Mouse (Mus musculus): ENCODE data around the gene Wdr92. TPM values are rescaled to one million over a fixed set of nuclear protein-coding genes. Genes with fewer than 3 reads are reported as not detected.
A peak's percentile ranks its signal among the peaks of the same experiment; 100 is the strongest.
"Not testable (repeated sequence)": the region's sequence is repeated elsewhere in the genome, so short reads cannot be mapped to it uniquely, and the experiment has no call there.

Wdr92 gene
- polyA plus RNA-seq, 1 experiment from 2014 or later, result 7.9 TPM

DNA sequence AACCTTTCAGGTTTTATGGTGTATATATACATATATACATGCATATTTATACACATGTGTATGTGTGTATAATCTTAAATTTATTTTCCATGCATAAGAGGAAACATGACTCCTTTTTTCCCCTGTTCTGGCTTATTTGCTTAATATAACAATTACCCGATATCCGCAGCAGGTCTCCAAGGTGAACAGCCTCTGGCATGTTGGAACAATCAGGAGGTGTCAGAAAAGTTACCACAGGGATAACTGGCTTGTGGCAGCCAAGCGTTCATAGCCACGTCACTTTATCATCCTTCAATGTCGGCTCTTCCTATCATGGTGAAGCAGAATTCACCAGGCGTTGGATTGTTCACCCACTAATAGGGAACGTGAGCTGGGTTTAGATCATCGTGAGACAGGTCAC is 39.2 kb downstream of the Wdr92 start:
- ATAC-seq (ENCODE audit: low read depth), result no peak
- Histone ChIP-seq H3K9me3 (replicated peaks; ENCODE audit: control insufficient read depth, low read length) (no peaks in the 10 kb centered on the region), H3K9ac (ENCODE audit: low read depth, low read length) (no peak overlapping the region), H3K4me1 (ENCODE audit: control insufficient read depth, low read depth, low read length) (no peaks in the 10 kb centered on the region), H3K27me3 (ENCODE audit: control insufficient read depth, insufficient read depth, low read depth, low read length) (no peaks in the 10 kb centered on the region), H3K27ac (ENCODE audit: low read length) (no peak overlapping the region), H3K36me3 (ENCODE audit: control insufficient read depth, insufficient read depth) (peaks cover 5% of the 10 kb centered on the region; the same call in 1 of the 2 replicates), H3K4me2 (ENCODE audit: low read depth, low read length) (no peak overlapping the region), H3K4me3 (ENCODE audit: low read depth, low read length) (no peak overlapping the region)
- WGBS (ENCODE audit: insufficient replicate concordance), result 81% methylated on average over 8 of the region's 8 CpGs

DNA sequence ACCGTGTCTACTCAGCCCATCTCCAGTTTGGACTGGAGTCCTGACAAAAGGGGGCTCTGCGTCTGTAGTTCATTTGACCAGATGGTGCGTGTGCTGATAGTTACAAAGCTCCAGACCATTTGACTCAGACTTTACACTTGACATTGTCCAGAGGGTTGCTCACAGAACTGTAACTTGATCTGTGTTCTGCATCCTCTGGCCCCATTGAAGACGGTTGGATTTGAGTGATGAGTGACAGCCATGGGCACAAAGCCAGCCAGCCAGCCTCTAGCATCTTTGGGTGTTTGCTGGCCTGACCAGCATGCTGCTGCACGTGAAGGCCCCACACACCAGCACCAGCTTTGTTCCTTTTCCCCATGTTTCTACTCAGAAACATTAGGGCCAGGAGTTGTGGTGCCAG is 50.9 kb downstream of the Wdr92 start:
- Histone ChIP-seq H3K9ac (ENCODE audit: low read depth, low read length) (no peak overlapping the region), H3K9me3 (replicated peaks; ENCODE audit: control insufficient read depth, low read length) (no peaks in the 10 kb centered on the region), H3K4me2 (ENCODE audit: low read depth, low read length) (no peak overlapping the region), H3K27ac (ENCODE audit: low read length) (no peak overlapping the region), H3K36me3 (ENCODE audit: control insufficient read depth, insufficient read depth) (peaks cover 8% of the 10 kb centered on the region), H3K4me3 (ENCODE audit: low read depth, low read length) (no peak overlapping the region), H3K27me3 (ENCODE audit: control insufficient read depth, insufficient read depth, low read depth, low read length) (no peaks in the 10 kb centered on the region), H3K4me1 (ENCODE audit: control insufficient read depth, low read depth, low read length) (no peaks in the 10 kb centered on the region; the same call in 1 of the 2 replicates)
- no peak for ATAC-seq (ENCODE audit: low read depth)
- 74% methylated on average over 5 of the region's 5 CpGs for WGBS (ENCODE audit: insufficient replicate concordance)

DNA sequence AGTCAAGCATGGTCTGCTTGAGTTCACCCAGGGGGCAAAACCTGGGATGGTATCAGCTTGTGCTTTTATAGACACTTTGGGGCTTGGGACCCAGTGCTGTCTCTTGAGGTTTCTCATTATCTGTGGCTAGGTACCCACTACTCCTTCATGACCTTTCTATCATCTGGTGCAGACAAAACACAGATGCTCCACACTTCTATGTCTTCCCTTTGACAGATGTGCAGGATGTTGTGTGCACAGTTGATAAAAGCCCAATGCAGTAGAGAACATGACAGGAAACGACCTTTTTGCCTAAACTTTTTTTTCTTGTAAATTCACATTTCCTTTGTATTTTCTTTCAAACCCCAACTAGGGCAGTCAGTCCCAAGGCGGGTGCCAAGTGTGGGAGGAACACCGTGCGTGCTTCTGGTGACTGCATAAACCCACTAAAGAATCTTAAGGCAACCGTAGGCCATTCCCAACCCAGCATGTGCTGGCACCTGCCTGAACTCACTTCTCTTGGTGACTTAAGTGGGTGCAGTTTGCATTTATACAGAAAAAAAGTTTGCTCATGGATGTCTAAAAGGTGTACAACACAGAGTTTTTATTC is 54.6 kb downstream of the Wdr92 start:
- Histone ChIP-seq H3K4me1 (ENCODE audit: control insufficient read depth, low read depth, low read length) (no peaks in the 10 kb centered on the region; the same call in 1 of the 2 replicates), H3K36me3 (ENCODE audit: control insufficient read depth, insufficient read depth) (peaks cover 4% of the 10 kb centered on the region; the same call in 1 of the 2 replicates), H3K4me2 (ENCODE audit: low read depth, low read length) (no peak overlapping the region), H3K4me3 (ENCODE audit: low read depth, low read length) (no peak overlapping the region), H3K27me3 (ENCODE audit: control insufficient read depth, insufficient read depth, low read depth, low read length) (no peaks in the 10 kb centered on the region), H3K27ac (ENCODE audit: low read length) (no peak overlapping the region), H3K9me3 (replicated peaks; ENCODE audit: control insufficient read depth, low read length) (no peaks in the 10 kb centered on the region), H3K9ac (ENCODE audit: low read depth, low read length) (no peak overlapping the region)
- ATAC-seq (ENCODE audit: low read depth), result peak; percentile 55
- WGBS (ENCODE audit: insufficient replicate concordance), result 20% methylated on average over 5 of the region's 5 CpGs

DNA sequence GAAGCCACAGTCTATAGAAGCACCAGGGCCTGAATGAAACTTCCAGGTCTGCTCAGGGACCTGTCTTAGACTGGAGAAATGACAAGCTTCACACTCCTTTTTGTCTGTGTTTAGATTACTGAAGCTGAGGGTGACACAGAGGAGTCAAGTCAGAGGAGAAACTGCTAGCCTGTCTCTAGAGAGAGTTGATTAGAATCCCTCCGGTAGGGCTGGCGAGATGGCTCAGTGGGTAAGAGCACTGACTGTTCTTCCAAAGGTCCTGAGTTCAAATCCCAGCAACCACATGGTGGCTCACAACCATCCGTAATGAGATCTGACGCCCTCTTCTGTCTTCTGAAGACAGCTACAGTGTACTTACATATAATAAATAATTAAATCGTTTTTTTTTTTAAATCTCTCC is 56.7 kb downstream of the Wdr92 start:
- H3K27me3 ChIP-seq (ENCODE audit: control insufficient read depth, insufficient read depth, low read depth, low read length); H3K27ac ChIP-seq (ENCODE audit: low read length); H3K4me3 ChIP-seq (ENCODE audit: low read depth, low read length); H3K4me1 ChIP-seq (ENCODE audit: control insufficient read depth, low read depth, low read length); H3K36me3 ChIP-seq (ENCODE audit: control insufficient read depth, insufficient read depth); H3K9ac ChIP-seq (ENCODE audit: low read depth, low read length); H3K9me3 ChIP-seq (replicated peaks; ENCODE audit: control insufficient read depth, low read length); H3K4me2 ChIP-seq (ENCODE audit: low read depth, low read length); ATAC-seq (ENCODE audit: low read depth): not testable (repeated sequence)
- 70% methylated on average over 5 of the region's 5 CpGs for WGBS (ENCODE audit: insufficient replicate concordance)

DNA sequence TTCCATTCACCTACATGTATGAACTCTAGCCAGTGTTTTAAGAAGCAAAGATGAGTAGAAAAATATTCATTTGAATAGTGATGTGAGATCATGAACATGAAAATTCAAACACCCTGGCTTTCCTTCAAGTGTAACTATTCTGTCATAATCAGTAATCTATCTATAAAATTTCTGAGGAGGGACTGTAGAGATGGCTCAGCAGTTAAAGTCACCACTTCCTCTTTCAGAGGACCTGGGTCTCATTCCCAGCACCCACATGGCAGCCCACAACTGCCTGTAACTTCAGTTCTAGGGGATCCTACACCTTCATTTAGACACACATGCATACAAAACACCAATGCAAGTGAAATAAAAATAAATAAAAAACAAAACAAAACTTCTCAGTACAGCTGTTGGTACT is 66.8 kb downstream of the Wdr92 start:
- Histone ChIP-seq H3K9me3 (replicated peaks; ENCODE audit: control insufficient read depth, low read length) (no peaks in the 10 kb centered on the region), H3K4me3 (ENCODE audit: low read depth, low read length) (no peak overlapping the region), H3K27me3 (ENCODE audit: control insufficient read depth, insufficient read depth, low read depth, low read length) (no peaks in the 10 kb centered on the region), H3K4me1 (ENCODE audit: control insufficient read depth, low read depth, low read length) (no peaks in the 10 kb centered on the region), H3K9ac (ENCODE audit: low read depth, low read length) (no peak overlapping the region), H3K4me2 (ENCODE audit: low read depth, low read length) (no peak overlapping the region), H3K36me3 (ENCODE audit: control insufficient read depth, insufficient read depth) (no peaks in the 10 kb centered on the region), H3K27ac (ENCODE audit: low read length) (no peak overlapping the region)
- ATAC-seq (ENCODE audit: low read depth), result no peak

DNA sequence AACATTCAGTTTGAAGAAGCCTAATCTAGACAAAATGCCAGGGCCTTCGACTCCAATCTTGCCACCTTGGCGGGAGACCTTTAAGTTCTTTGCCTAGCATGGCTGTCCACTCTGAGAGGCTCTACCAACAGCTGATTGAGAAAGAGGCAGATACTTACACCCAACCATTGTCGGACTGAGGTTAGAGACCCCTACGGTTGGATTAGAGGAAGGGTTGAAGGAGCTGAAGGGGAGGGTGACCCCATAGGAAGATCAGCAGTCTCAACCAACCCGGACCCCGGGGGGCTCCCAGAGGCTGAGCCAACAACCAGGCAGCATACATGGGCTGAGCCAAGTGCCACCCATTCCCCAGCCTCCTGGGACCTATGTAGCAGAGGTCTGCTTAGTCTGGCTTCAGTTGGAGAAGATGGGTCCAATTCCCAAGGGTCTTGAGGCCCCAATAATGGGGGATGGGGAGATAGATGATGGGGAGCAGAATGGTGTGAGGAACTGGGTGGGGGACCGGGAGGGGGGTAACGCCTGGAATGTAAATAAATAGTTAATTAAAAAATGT is 75.0 kb downstream of the Wdr92 start:
- ATAC-seq (ENCODE audit: low read depth), result peak; percentile 40; the same call in 1 of the 2 replicates
- H3K27me3 ChIP-seq (ENCODE audit: control insufficient read depth, insufficient read depth, low read depth, low read length), result no peaks in the 10 kb centered on the region
- H3K27ac ChIP-seq (ENCODE audit: low read length), result no peak overlapping the region
- H3K4me2 ChIP-seq (ENCODE audit: low read depth, low read length), result peak overlapping the region; percentile 78
- H3K4me3 ChIP-seq (ENCODE audit: low read depth, low read length), result peak overlapping the region; percentile 95
- H3K9ac ChIP-seq (ENCODE audit: low read depth, low read length), result peak overlapping the region; percentile 86
- peaks cover 3% of the 10 kb centered on the region for H3K4me1 ChIP-seq (ENCODE audit: control insufficient read depth, low read depth, low read length)
- H3K36me3 ChIP-seq (ENCODE audit: control insufficient read depth, insufficient read depth), result no peaks in the 10 kb centered on the region
- 48% methylated on average over 8 of the region's 8 CpGs for WGBS (ENCODE audit: insufficient replicate concordance)
- H3K9me3 ChIP-seq (replicated peaks; ENCODE audit: control insufficient read depth, low read length), result no peaks in the 10 kb centered on the region

DNA sequence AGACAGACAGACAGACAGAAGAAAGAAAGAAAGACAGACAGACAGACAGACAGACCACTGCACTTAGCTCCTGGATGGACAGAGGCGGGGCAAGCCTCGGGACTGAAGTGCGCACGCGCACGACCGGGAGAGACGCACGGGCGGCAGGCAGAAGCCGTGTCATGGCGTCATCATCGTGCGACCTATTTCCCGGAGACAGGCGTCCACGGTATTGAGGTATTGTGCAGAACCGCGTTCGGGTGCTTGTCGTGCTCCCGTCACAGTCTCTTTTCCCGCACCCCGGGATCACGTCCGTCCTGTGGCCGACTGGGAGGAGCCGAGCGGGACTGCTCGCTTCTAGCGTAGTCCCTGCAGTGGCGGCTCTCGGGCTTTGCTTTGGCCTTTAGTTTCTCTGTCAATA is 75.5 kb downstream of the Wdr92 start, which contains the start of gene C1d:
C1d (plus strand) TSS at position 137 of the 400 bp plus-strand sequence.
- WGBS (ENCODE audit: insufficient replicate concordance), result under 1% methylated on average over 33 of the region's 33 CpGs
- Histone ChIP-seq H3K4me2 (ENCODE audit: low read depth, low read length) (peak within 1 kb of the TSS; percentile 78), H3K9me3 (replicated peaks; ENCODE audit: control insufficient read depth, low read length) (no peaks in the 10 kb centered on the region), H3K36me3 (ENCODE audit: control insufficient read depth, insufficient read depth) (no peaks in the 10 kb centered on the region), H3K27ac (ENCODE audit: low read length) (peak within 1 kb of the TSS; percentile 91), H3K4me3 (ENCODE audit: low read depth, low read length) (peak within 1 kb of the TSS; percentile 95), H3K9ac (ENCODE audit: low read depth, low read length) (peak within 1 kb of the TSS; percentile 86), H3K27me3 (ENCODE audit: control insufficient read depth, insufficient read depth, low read depth, low read length) (no peaks in the 10 kb centered on the region), H3K4me1 (ENCODE audit: control insufficient read depth, low read depth, low read length) (peaks cover 3% of the 10 kb centered on the region)
- ATAC-seq (ENCODE audit: low read depth), result peak; percentile 96

DNA sequence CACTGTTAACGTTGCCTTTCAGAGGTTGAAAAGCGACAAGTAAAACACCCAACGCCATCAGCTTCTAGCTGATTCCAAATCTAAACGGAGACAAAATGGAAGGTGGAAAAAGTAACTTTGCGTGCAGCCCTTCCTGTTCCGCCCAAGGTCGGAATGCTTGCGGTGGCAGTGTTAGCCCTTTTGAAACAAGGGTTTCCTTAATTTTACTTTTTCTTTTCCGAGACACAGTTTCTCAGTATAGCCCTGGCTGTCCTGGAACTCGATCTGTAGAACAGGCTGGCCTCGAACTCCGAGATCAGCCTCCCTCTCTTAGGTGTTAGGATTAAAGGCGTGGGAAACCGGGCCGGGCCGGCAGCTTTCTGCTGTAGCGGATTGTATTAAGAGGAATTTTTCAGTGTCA is 76.0 kb downstream of the Wdr92 start:
- ATAC-seq (ENCODE audit: low read depth), result peak; percentile 26
- under 1% methylated on average over 17 of the region's 17 CpGs for WGBS (ENCODE audit: insufficient replicate concordance)
- H3K4me2 ChIP-seq (ENCODE audit: low read depth, low read length), result peak overlapping the region; percentile 78
- H3K27me3 ChIP-seq (ENCODE audit: control insufficient read depth, insufficient read depth, low read depth, low read length), result no peaks in the 10 kb centered on the region
- no peaks in the 10 kb centered on the region for H3K36me3 ChIP-seq (ENCODE audit: control insufficient read depth, insufficient read depth)
- peaks cover 3% of the 10 kb centered on the region for H3K4me1 ChIP-seq (ENCODE audit: control insufficient read depth, low read depth, low read length)
- no peaks in the 10 kb centered on the region for H3K9me3 ChIP-seq (replicated peaks; ENCODE audit: control insufficient read depth, low read length)
- peak overlapping the region; percentile 91 for H3K27ac ChIP-seq (ENCODE audit: low read length)
- H3K4me3 ChIP-seq (ENCODE audit: low read depth, low read length), result peak overlapping the region; percentile 95
- H3K9ac ChIP-seq (ENCODE audit: low read depth, low read length), result peak overlapping the region; percentile 86

DNA sequence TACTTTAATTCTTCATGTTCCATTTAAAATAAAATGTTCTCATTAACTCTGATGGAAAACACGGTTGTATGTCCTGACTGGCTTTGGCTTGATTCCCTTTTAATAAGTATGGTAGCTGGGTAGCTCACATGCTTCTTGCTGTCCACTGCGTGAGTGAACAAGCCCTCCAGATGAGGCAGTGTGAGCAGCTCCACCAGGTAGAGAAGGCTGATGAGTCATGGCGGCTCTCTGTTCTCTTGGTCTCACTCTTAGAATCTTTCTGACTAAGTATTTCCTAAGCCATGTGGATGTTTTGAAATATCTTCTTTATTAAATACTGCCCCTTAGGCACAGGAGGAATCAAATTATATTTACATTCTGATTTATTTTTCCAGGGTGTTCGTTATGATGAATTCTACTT is 85.3 kb downstream of the Wdr92 start:
- no peak overlapping the region for H3K9ac ChIP-seq (ENCODE audit: low read depth, low read length)
- no peak for ATAC-seq (ENCODE audit: low read depth)
- no peak overlapping the region for H3K4me2 ChIP-seq (ENCODE audit: low read depth, low read length)
- no peaks in the 10 kb centered on the region for H3K4me1 ChIP-seq (ENCODE audit: control insufficient read depth, low read depth, low read length)
- 84% methylated on average over 4 of the region's 4 CpGs for WGBS (ENCODE audit: insufficient replicate concordance)
- no peak overlapping the region for H3K4me3 ChIP-seq (ENCODE audit: low read depth, low read length)
- H3K27ac ChIP-seq (ENCODE audit: low read length), result no peak overlapping the region
- no peaks in the 10 kb centered on the region for H3K9me3 ChIP-seq (replicated peaks; ENCODE audit: control insufficient read depth, low read length)
- H3K36me3 ChIP-seq (ENCODE audit: control insufficient read depth, insufficient read depth), result 0 out of 2 replicates have a peak, but pooled peaks cover 7% of the 10 kb centered on the region
- H3K27me3 ChIP-seq (ENCODE audit: control insufficient read depth, insufficient read depth, low read depth, low read length), result no peaks in the 10 kb centered on the region
